Mouse (Mus musculus) left cerebral cortex, postnatal 36 days (tissue): Measurements from ENCODE around the gene Tcf20. TPM values are rescaled to one million over a fixed set of nuclear protein-coding genes. Genes with fewer than 3 reads are reported as not detected.

ENCODE experiments used
- DNase-seq, 2 experiments: peaks; one replicate each; pipeline ENCODE4 v3.0.0; 2021 to 2022; ENCODE audit warnings: low spot score in 2 of 2, mixed read lengths in 1 of 2
- intact Hi-C: fragments of 180-260 bp; cut with DNase I; formaldehyde crosslinking; loops from one replicate; pipeline ENCODE4 v1.15.1; 2025
- total RNA-seq, 2 experiments: library from RNA; stranded (reverse); gene quantifications; 2 replicates each; pipeline ENCODE4 v1.2.3; 2021

The Tcf20 gene
- total RNA-seq, 2 experiments from 2014 or later: 210 to 218 TPM

GRCm38 (mm10) chr15:82963556-82964156 lies 24.0 kb downstream of the Tcf20 start:
- DNase-seq: no peak
- intact Hi-C loops: loop anchor here (10.0 kb wide), 1 partner anchor 71 kb away; the partner anchor contains the start of gene Nfam1

- intact Hi-C loops: loop anchor here (10.0 kb wide), 1 partner anchor 72 kb away; the partner anchor contains the start of gene Nfam1
- peak in 1 of 2 experiments; percentile 61 for DNase-seq
Observed at GRCm38 (mm10) chr15:82963090-82963489, 24.6 kb downstream of the Tcf20 start.

GRCm38 (mm10) chr15:82962536-82962935 lies 25.1 kb downstream of the Tcf20 start:
- DNase-seq: no peak
- intact Hi-C loops: loop anchor here (10.0 kb wide), 1 partner anchor 72 kb away; the partner anchor contains the start of gene Nfam1

- intact Hi-C loops: loop anchor here (10.0 kb wide), 1 partner anchor 74 kb away; the partner anchor contains the start of gene Nfam1
Observed at GRCm38 (mm10) chr15:82960786-82961561, 26.7 kb downstream of the Tcf20 start.

GRCm38 (mm10) chr15:82959151-82959550 lies 28.5 kb downstream of the Tcf20 start:
- intact Hi-C loops: loop anchor here (5.0 kb wide), 1 partner anchor 37 kb away; no protein-coding TSS in a partner anchor
- DNase-seq: no peak

More at GRCm38 (mm10) chr15:82960786-82961561, 26.7 kb downstream of the Tcf20 start:
- no peak for DNase-seq

DNA sequence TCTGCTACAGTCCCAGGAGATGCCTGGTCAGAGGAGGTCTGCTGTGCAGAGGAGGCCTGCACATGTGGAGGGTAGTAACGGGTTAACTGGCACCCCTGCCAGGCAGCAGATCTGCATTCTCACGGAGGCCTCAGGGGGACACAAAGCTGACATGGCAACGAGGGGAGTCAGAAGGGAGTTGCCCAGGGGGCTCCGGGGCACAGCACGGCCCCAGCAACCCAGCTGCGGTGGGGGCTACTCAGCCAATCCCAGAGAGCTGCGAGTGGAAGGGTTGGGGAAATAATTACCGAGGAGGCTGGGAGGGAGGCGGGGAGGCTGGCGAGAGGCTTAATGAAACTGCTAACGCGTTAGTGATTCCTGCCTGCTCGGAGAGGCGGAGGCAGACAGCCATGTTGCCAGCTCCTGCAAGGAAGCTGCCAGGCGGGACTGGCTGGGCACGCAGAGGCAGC lies 29.4 kb downstream of the Tcf20 start:
- intact Hi-C loops: loop anchor here (5.0 kb wide), 1 partner anchor 36 kb away; no protein-coding TSS in a partner anchor
- peak; percentile 64 to 71 for DNase-seq

GRCm38 (mm10) chr15:82956721-82957120 lies 31.0 kb downstream of the Tcf20 start:
- DNase-seq: no peak
- intact Hi-C loops: loop anchor here (5.0 kb wide), 1 partner anchor 34 kb away; no protein-coding TSS in a partner anchor

DNA sequence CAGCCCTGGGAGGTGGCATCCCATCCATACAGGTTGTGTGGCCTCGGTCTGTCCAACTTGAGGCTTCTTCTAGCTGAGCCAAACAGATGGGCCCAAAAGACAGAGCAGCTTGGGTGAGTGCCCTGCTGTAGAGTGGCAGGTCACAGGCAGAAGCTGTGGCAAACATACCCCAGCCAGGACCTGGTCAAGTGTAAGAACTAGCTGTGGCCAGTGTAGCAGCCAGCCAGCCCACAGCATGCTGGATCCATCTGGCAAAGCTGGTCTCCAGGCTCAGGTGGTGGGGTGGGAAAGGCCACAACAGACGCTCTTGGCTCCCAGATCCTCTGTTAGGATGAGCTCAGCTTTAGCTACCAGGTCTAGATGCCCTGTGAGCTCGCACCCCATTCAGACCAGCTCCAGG lies 31.4 kb downstream of the Tcf20 start:
- no peak for DNase-seq
- intact Hi-C loops: loop anchor here (5.0 kb wide), 1 partner anchor 34 kb away; no protein-coding TSS in a partner anchor

- DNase-seq: no peak
Observed at GRCm38 (mm10) chr15:82955286-82955685, 32.4 kb downstream of the Tcf20 start.

DNA sequence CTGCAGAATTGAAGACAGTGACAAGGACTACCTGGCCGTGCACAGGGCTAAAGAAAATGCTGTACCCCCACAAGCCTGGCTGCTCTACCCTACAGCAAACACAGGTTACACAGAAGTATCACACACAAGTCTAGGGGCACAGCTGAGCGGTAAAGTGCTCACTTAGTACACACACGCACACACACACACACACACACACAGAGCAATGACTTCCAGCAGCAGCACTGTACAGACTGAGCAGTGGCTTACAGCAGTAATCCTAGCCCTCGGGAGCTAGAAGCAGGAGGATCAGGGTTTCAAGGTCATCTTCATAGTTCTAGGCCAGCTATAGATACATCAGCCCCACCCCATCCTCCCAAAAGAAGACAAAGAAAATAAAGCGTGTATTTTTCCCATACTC lies 33.6 kb downstream of the Tcf20 start:
- DNase-seq: no peak
- intact Hi-C loops: no loop called here

More at GRCm38 (mm10) chr15:82955286-82955685, 32.4 kb downstream of the Tcf20 start:
- intact Hi-C loops: loop anchor here (5.0 kb wide), 1 partner anchor 33 kb away; no protein-coding TSS in a partner anchor

GRCm38 (mm10) chr15:82953096-82953495 lies 34.6 kb downstream of the Tcf20 start:
- DNase-seq: no peak
- intact Hi-C loops: no loop called here

GRCm38 (mm10) chr15:82952292-82952705 lies 35.4 kb downstream of the Tcf20 start:
- intact Hi-C loops: no loop called here
- DNase-seq: no peak

DNA sequence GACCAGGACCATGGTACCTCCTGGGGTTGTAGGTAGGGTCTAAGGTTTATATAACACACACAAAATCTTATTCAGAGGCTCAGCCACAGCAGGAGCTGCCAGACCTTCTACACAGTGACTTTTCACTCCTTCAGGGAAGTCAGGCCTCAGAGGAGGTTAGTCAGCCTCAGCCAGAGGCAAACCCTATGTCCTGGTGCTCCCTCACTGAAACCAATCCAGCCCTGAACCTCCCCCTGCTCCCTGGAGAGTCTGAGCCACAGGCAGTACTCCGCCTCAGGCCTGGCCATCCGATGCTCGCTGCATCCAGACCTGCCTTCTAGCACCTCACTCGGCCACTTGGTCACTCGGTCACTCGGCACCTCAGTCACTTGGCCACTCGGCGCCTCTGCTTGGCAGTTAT lies 37.4 kb downstream of the Tcf20 start:
- no peak for DNase-seq
- intact Hi-C loops: no loop called here

GRCm38 (mm10) chr15:82947431-82947830 lies 40.2 kb downstream of the Tcf20 start:
- intact Hi-C loops: no loop called here
- DNase-seq: no peak

GRCm38 (mm10) chr15:82944479-82945195 lies 43.0 kb downstream of the Tcf20 start:
- DNase-seq: no peak
- intact Hi-C loops: no loop called here

DNA sequence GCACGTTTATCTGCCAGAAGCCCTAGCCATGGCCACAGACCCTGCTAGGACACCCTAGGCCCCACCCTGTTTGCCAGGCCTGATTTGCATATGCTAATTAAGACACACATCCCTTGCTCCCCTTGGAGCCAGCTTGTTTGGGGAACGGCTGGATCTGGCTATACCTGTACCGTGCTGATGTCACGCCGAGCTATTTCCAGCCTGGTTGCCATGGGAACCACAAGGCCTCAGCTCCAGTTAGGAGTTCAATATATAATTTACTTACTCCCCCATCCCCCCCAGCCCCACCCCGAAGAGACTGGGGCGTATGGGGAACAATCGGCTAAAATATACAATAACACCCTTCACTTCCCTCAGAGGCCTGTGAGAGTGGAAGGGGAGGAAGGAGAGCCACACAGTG lies 45.9 kb downstream of the Tcf20 start:
- DNase-seq: peak; percentile 72 to 81
- intact Hi-C loops: no loop called here

DNA sequence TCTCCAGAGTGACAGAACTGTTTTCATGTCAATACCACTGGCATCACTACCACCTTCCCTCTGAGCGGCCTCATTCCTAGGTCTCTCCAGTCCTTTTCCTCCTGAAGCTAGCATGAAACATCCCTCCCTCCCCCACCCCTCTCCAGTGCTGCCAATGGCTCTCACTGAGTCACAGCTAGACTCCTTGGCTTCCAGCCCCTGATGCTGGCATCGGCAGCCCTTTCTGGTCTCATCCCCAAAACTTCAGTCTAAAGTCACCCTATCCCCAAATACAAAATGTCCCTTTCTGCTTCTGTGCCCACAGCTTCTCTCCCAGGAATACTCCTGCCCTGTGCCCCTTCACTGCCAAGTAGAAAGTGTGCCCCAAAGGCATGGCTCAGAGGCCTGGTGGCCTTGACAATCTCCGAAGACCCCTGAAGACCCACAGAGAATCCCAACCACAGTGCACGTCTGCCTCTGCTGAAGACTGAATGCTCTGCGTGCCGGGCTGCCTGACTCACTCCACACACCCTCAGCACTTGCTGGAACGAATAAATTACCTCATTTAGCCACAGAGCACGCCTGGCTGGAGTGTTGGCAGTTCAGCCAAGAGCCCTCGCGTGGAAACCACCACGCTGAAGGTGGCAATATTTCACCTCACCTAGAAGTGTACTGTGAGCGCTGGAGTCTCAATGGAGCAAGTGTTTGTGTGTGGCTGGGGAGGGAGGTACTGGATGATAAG lies 47.0 kb downstream of the Tcf20 start:
- intact Hi-C loops: no loop called here
- peak; percentile 54 to 65 for DNase-seq

- intact Hi-C loops: no loop called here
- DNase-seq: no peak
Observed at GRCm38 (mm10) chr15:82938155-82938569, 49.5 kb downstream of the Tcf20 start.

GRCm38 (mm10) chr15:82937428-82937992 lies 50.2 kb downstream of the Tcf20 start:
- DNase-seq: no peak
- intact Hi-C loops: no loop called here
